Mouse (Mus musculus) stomach, embryonic 15.5 days (tissue): ENCODE data around the gene Rab6a. TPM values are rescaled to one million over a fixed set of nuclear protein-coding genes. Genes with fewer than 3 reads are reported as not detected.
"Not testable (repeated sequence)": the region's sequence is repeated elsewhere in the genome, so short reads cannot be mapped to it uniquely, and the experiment has no call there.

Experiments
- ATAC-seq: fragments of 200-750 bp; cut with Nextera tagmentation; 2 replicates; pipeline ENCODE4 v1.8.0; 2017; ENCODE audit warnings: low read depth, moderate number of reproducible peaks, moderate TSS enrichment; ENCODE audit not compliant: insufficient read depth, low FRiP score
- H3K27ac ChIP-seq: fragments of 300-500 bp; sonication (generic); 2 replicates; pipeline ENCODE4 v1.5.1; 2015; ENCODE audit warnings: mild to moderate bottlenecking, inconsistent platforms
- H3K27me3 ChIP-seq: fragments of 300-500 bp; sonication (generic); replicated peaks from 2 replicates; pipeline ENCODE4 v1.6.1; 2015; ENCODE audit warnings: inconsistent platforms
- H3K36me3 ChIP-seq: fragments of 300-500 bp; sonication (generic); 2 replicates; pipeline ENCODE4 v1.6.1; 2015; ENCODE audit warnings: inconsistent platforms
- H3K4me1 ChIP-seq: fragments of 300-500 bp; sonication (generic); 2 replicates; pipeline ENCODE4 v1.6.1; 2015; ENCODE audit warnings: inconsistent platforms
- H3K4me2 ChIP-seq: fragments of 300-500 bp; sonication (generic); 2 replicates; pipeline ENCODE4 v1.6.1; 2015; ENCODE audit warnings: mild to moderate bottlenecking, inconsistent platforms
- H3K4me3 ChIP-seq: fragments of 300-500 bp; sonication (generic); replicated peaks from 2 replicates; pipeline ENCODE4 v1.5.1; 2015; ENCODE audit warnings: inconsistent platforms
- H3K9ac ChIP-seq: fragments of 300-500 bp; sonication (generic); 2 replicates; pipeline ENCODE4 v1.6.1; 2015; ENCODE audit warnings: inconsistent platforms
- H3K9me3 ChIP-seq: fragments of 300-500 bp; sonication (generic); 2 replicates; pipeline ENCODE4 v1.6.1; 2016; ENCODE audit warnings: inconsistent platforms
- WGBS: fragments of 180-500 bp; shearing (Covaris S2); methylation state at CpG from one replicate; pipeline ENCODE4 v1.1.7; 2015; 5-methylcytosine and 5-hydroxymethylcytosine counted together
- polyA plus RNA-seq: library from polyadenylated mRNA; unstranded; fragments of >200 nt; fragmentation: Nextera tagmentation; extraction: Ambion mirVana; gene quantifications from 2 replicates; pipeline ENCODE4 v1.2.1, GENCODE M21; 2015

Rab6a gene
- polyA plus RNA-seq, result 100 and 107 TPM in 2 replicates

GRCm38 (mm10) chr7:100607214-100608129 lies at the start of gene Rab6a:
Gene Rab6a (plus strand): TSS chr7:100607410.
- Histone ChIP-seq H3K27ac (peak within 1 kb of the TSS; percentile 99), H3K4me2 (peak within 1 kb of the TSS; percentile 65), H3K4me1 (peaks cover 7% of the 10 kb centered on the region; the same call in 1 of the 2 replicates), H3K9ac (peak within 1 kb of the TSS; percentile 100), H3K4me3 (peak within 1 kb of the TSS; percentile 93), H3K9me3 (no peaks in the 10 kb centered on the region), H3K27me3 (no peaks in the 10 kb centered on the region), H3K36me3 (no peaks in the 10 kb centered on the region)
- ATAC-seq, result peak; percentile 96
- under 1% methylated on average over 102 of the region's 105 CpGs for WGBS

- peak; percentile 27; the same call in 1 of the 2 replicates for ATAC-seq
- 66% methylated on average over 4 of the region's 4 CpGs for WGBS
Measured at GRCm38 (mm10) chr7:100559331-100559730, 47.9 kb upstream of the Rab6a start.

GRCm38 (mm10) chr7:100561861-100562587 lies 45.2 kb upstream of the Rab6a start:
- WGBS, result 79% methylated on average over 11 of the region's 11 CpGs

More at GRCm38 (mm10) chr7:100559331-100559730, 47.9 kb upstream of the Rab6a start:
- Histone ChIP-seq H3K4me2 (no peak overlapping the region), H3K9ac (no peak overlapping the region), H3K27me3 (no peaks in the 10 kb centered on the region), H3K4me3 (no peak overlapping the region), H3K36me3 (no peaks in the 10 kb centered on the region), H3K9me3 (no peaks in the 10 kb centered on the region), H3K27ac (no peak overlapping the region), H3K4me1 (peaks cover 4% of the 10 kb centered on the region; the same call in 1 of the 2 replicates)

GRCm38 (mm10) chr7:100567238-100567637 lies 40.0 kb upstream of the Rab6a start:
- H3K4me1 ChIP-seq, H3K9ac ChIP-seq, H3K27ac ChIP-seq, H3K36me3 ChIP-seq, H3K4me3 ChIP-seq, H3K27me3 ChIP-seq, H3K4me2 ChIP-seq, ATAC-seq, H3K9me3 ChIP-seq: not testable (repeated sequence)
- 83% methylated on average over 5 of the region's 5 CpGs for WGBS

More at GRCm38 (mm10) chr7:100561861-100562587, 45.2 kb upstream of the Rab6a start:
- Histone ChIP-seq H3K27ac (no peak overlapping the region), H3K4me3 (no peak overlapping the region), H3K4me1 (no peaks in the 10 kb centered on the region), H3K27me3 (no peaks in the 10 kb centered on the region), H3K36me3 (peaks cover 5% of the 10 kb centered on the region; the same call in 1 of the 2 replicates), H3K9ac (no peak overlapping the region), H3K4me2 (no peak overlapping the region), H3K9me3 (no peaks in the 10 kb centered on the region)
- ATAC-seq, result no peak

GRCm38 (mm10) chr7:100569907-100570306 lies 37.3 kb upstream of the Rab6a start:
- no peak overlapping the region for H3K27ac ChIP-seq
- H3K36me3 ChIP-seq, result peaks cover 9% of the 10 kb centered on the region; the same call in 1 of the 2 replicates
- H3K4me3 ChIP-seq, result no peak overlapping the region
- no peak overlapping the region for H3K4me2 ChIP-seq
- no peak overlapping the region for H3K9ac ChIP-seq
- ATAC-seq, result no peak
- H3K27me3 ChIP-seq, result no peaks in the 10 kb centered on the region
- H3K9me3 ChIP-seq, result no peaks in the 10 kb centered on the region
- H3K4me1 ChIP-seq, result no peaks in the 10 kb centered on the region

- Histone ChIP-seq H3K4me1 (no peaks in the 10 kb centered on the region), H3K27ac (no peak overlapping the region), H3K4me3 (no peak overlapping the region), H3K4me2 (no peak overlapping the region), H3K36me3 (peaks cover 6% of the 10 kb centered on the region; the same call in 1 of the 2 replicates), H3K9ac (no peak overlapping the region), H3K9me3 (no peaks in the 10 kb centered on the region), H3K27me3 (no peaks in the 10 kb centered on the region)
- ATAC-seq, result no peak; the same call in 1 of the 2 replicates
- WGBS, result 67% methylated on average over 3 of the region's 3 CpGs
Measured at GRCm38 (mm10) chr7:100570930-100571715, 36.1 kb upstream of the Rab6a start.

GRCm38 (mm10) chr7:100572061-100572460 lies 35.1 kb upstream of the Rab6a start:
- Histone ChIP-seq H3K9ac (no peak overlapping the region), H3K4me3 (no peak overlapping the region), H3K9me3 (no peaks in the 10 kb centered on the region), H3K4me1 (no peaks in the 10 kb centered on the region), H3K36me3 (peaks cover 6% of the 10 kb centered on the region; the same call in 1 of the 2 replicates), H3K27me3 (no peaks in the 10 kb centered on the region), H3K4me2 (no peak overlapping the region), H3K27ac (no peak overlapping the region)
- ATAC-seq, result no peak
- WGBS, result 71% methylated on average over 4 of the region's 4 CpGs

GRCm38 (mm10) chr7:100572704-100573103 lies 34.5 kb upstream of the Rab6a start:
- Histone ChIP-seq H3K4me2 (no peak overlapping the region), H3K9ac (no peak overlapping the region), H3K4me3 (no peak overlapping the region), H3K4me1 (no peaks in the 10 kb centered on the region), H3K9me3 (no peaks in the 10 kb centered on the region), H3K27ac (no peak overlapping the region), H3K36me3 (0 out of 2 replicates have a peak, but pooled peaks cover 3% of the 10 kb centered on the region), H3K27me3 (no peaks in the 10 kb centered on the region)
- no peak for ATAC-seq
- WGBS, result 82% methylated on average over 4 of the region's 4 CpGs

- no peaks in the 10 kb centered on the region for H3K36me3 ChIP-seq
- H3K27me3 ChIP-seq, result no peaks in the 10 kb centered on the region
- H3K9ac ChIP-seq, result no peak overlapping the region
- no peak overlapping the region for H3K4me2 ChIP-seq
- 89% methylated on average over 2 of the region's 2 CpGs for WGBS
- H3K4me3 ChIP-seq, result no peak overlapping the region
- H3K9me3 ChIP-seq, result no peaks in the 10 kb centered on the region
- no peak for ATAC-seq
- H3K4me1 ChIP-seq, result peaks cover 4% of the 10 kb centered on the region; the same call in 1 of the 2 replicates
- no peak overlapping the region for H3K27ac ChIP-seq
Measured at GRCm38 (mm10) chr7:100578794-100579193, 28.4 kb upstream of the Rab6a start.

- peak overlapping the region; percentile 65 for H3K4me3 ChIP-seq
- H3K4me1 ChIP-seq, result peaks cover 4% of the 10 kb centered on the region; the same call in 1 of the 2 replicates
- H3K9ac ChIP-seq, result peak overlapping the region; percentile 71; the same call in 1 of the 2 replicates
- peak overlapping the region; percentile 72 for H3K4me2 ChIP-seq
- no peak for ATAC-seq
- no peaks in the 10 kb centered on the region for H3K36me3 ChIP-seq
- H3K9me3 ChIP-seq, result no peaks in the 10 kb centered on the region
- H3K27me3 ChIP-seq, result no peaks in the 10 kb centered on the region
- 37% methylated on average over 7 of the region's 7 CpGs for WGBS
- H3K27ac ChIP-seq, result no peak overlapping the region
Measured at GRCm38 (mm10) chr7:100582235-100582634, 25.0 kb upstream of the Rab6a start.

GRCm38 (mm10) chr7:100582727-100583236 lies 24.4 kb upstream of the Rab6a start:
- peak overlapping the region; percentile 72 for H3K4me2 ChIP-seq
- H3K36me3 ChIP-seq, result no peaks in the 10 kb centered on the region
- ATAC-seq, result peak; percentile 87
- peaks cover 4% of the 10 kb centered on the region; the same call in 1 of the 2 replicates for H3K4me1 ChIP-seq
- peak overlapping the region; percentile 89 for H3K27ac ChIP-seq
- H3K4me3 ChIP-seq, result peak overlapping the region; percentile 65
- no peaks in the 10 kb centered on the region for H3K9me3 ChIP-seq
- no peaks in the 10 kb centered on the region for H3K27me3 ChIP-seq
- under 1% methylated on average over 31 of the region's 31 CpGs for WGBS
- peak overlapping the region; percentile 71; the same call in 1 of the 2 replicates for H3K9ac ChIP-seq
